Mouse (Mus musculus) c-Kit-negative CD71-positive TER-119-positive erythroid progenitor cells, embryonic 14.5 days (primary cell): Measurements from ENCODE around the gene Hus1b.

Experiments
- DNase-seq: peaks from one replicate; pipeline ENCODE4 v3.0.0-alpha.2; 2013; ENCODE audit warnings: low read depth, low spot score

Hus1b gene

DNA sequence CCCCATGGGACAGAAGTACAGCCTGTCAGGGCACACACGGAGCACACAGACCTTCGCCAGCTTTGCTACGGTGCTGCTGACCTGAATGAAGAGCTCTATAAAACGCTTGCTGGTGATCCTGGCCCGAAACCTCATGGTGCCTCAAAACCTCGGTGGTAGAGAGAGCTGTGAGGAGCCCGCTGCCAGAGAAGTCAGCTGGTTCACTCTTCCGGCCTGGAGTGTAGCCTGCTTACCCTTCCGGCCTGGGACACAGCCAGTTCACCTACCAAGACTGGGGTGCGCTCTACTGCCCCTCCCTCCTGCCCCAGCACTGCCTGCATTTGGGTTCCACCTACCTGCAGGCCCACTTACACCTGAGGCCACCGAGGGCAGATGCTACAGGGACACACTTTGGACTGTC, at the start of gene Hus1b:
Gene Hus1b (minus strand): TSS at position 220 of the 400 bp plus-strand sequence.
- DNase-seq: no peak

DNA sequence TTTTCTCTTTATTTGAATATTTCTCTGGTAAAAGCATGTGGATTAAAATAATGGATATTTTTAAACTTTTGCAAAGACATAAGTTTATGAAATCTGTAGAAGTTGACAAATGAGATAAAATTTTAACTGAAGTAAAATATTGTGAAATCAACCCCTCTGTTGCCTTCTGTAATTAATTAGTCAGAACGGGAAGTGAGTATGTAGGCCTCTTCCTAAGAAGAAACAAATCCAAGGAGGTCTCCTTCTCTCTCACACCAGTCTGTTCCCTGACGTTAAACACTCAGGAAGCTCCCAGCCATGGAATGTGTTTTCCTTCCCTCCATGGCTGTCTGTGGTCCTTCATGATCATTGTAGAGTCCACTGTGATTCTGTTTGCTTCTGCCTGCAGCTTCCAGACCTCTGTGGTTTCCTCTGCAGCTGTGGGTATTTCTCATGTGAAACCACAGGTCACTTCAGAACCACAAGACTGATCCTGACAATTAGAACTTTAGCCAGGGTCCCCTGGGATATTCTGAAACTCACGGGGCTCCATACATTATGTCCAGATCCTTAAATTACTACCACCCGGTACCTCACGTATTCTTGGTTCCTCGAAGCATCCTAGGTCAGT, 46.8 kb upstream of the Hus1b start:
- no peak for DNase-seq

DNA sequence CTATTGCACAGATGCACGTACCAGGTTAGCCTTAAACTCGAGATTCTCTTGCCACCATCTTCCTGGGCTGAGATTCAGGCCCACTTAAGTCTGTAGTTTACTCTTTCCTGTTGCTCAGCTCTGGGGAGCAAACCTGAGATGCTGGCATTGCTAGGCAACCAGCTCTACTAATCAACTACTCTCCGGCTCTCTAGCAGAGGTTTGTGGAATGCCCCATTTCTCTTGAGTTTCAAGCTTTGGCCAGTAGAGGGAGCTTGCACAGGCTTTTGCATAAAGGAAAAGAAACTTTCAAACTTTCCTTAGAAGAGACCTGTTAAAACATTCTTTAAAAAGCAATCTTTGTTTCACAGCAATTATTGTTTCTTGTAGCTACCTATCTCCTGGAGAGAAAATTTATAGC, 46.3 kb upstream of the Hus1b start:
- no peak for DNase-seq

DNA sequence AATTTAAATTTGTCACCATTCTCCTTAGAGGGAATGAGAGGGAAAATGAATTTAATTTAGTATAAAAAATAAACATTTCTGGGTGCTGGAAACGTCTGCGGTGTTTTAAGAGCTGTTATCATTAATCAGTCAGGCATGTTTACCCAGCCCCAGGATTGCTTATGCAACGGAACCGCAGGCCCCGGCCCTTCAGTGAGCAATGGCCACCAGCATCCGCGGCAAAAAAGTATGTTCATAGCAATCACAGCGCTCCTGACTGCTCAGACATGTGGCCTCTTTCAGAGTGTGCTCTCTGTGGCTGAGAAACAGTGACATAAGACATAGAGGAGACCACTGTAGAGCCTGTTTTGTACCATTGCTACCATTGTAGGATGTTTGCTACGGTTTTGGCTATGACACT, 42.7 kb upstream of the Hus1b start:
- DNase-seq: no peak

DNA sequence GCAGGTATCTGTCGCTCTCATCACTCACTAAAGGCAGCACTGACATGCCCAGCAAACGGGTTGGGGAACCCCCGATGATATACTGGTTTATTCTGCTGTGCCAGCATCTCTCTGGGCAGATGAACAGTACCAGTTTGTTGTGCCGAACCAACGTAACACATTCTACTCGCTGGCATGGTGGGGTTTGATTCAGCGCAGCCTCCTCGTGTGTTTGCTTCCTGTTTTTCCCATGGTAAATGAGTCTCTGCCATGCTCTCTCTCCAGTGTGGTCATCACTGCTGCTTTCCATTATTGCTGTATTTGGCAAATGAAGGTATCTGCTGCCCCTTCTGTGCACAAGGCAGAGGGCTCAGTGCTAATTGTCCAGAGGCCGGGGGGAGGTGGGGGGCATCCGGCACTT, 42.2 kb upstream of the Hus1b start:
- no peak for DNase-seq

DNA sequence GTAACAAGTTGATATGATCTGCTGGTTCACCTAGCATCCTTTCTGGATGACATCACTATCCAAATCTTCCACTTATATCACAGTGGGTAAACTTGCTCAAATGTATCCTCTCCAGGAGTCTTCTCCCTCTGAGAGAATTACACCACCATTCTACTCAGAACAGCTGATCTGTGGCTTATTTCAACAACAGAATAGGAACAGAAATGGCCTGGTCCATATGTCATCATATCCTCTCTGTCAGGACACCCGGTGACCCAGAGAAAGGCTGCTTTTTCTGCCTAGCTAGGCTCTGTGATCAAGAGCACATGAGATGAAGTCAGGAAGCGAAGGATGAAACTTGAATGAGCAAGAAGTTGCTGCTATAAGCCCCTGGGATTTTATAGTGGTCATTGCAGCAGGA, 40.1 kb upstream of the Hus1b start:
- no peak for DNase-seq

DNA sequence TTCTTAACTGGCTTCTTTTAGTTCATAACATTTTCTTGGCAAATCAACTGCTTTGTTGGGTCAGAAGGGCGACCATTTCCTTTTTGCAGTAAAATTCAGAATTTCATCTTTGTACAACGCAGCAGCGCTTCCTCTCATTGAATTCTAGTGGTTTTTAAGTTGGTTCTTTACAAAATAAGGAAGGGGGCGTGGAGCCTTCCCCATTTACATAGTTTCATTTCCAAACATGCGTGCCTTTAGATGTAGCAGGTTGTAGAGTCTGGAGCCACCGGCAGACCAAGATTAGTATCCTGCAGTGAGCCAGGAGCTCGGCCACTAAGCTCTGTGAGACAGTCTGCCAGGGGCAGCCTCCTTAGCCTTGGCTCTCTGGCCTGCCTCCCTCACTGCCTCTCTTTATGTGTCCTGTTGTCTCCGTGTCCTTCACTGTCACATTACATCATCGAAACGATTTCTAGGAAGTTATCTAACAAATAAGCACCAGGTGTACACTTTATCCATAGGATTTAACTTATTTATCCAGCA, 39.4 kb upstream of the Hus1b start:
- no peak for DNase-seq

DNA sequence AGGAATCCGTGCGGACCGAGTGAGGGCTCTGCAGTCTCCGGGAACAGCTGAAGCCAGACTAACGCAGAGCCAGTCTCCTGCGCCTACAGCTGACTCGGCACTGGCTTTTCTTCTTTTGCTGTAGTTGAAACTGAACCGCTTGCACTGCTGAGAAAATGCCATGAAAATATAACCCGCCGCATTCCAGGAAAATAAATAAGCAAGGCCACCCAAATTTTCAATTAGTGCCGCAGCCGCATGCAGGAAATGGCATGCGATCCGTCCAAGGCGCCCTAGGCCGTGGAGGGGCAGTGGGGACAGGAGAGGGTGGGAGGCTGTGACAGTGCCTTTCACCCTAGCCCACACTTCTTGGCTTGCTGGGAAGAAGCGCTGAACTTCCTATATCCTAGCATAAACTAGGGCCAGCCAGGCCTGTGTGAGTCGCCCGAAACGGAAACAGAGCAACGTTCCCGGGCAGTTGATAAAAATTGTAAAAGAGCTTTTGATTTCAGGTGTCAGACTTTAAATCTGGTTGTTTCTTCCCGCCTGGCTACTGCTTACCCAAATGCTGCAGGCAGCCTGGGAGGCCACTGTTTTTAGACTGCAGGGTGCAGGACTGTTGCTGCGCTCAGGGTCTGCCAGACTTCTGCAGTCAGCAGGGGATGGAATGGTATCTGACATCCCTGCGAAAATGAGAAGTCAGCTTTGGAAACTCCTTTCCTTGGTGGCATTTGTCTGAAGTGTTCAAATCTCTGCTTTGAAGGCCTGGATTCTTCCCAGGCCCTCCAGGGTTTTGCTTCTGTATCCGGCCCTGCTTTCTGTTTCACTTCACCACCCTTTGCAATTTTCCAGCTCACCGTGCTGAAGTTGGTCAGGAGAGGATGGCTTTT, 38.3 kb upstream of the Hus1b start:
- DNase-seq: no peak

DNA sequence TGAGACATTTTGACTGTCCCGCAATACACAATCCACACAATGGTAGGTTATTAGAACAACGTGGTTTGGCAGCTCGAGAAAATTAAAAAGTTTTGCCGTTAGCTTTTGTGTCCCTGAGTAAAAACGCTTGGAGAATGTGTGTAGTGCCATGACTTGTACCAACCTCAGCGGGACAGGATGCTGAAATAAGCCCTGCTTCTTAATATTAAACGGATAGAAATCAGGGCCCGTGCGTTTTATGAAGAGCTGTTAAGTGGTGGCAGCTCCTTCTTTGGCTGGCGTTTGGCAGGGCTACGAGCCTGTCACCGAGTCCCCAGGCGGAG, 37.7 kb upstream of the Hus1b start:
- no peak for DNase-seq

DNA sequence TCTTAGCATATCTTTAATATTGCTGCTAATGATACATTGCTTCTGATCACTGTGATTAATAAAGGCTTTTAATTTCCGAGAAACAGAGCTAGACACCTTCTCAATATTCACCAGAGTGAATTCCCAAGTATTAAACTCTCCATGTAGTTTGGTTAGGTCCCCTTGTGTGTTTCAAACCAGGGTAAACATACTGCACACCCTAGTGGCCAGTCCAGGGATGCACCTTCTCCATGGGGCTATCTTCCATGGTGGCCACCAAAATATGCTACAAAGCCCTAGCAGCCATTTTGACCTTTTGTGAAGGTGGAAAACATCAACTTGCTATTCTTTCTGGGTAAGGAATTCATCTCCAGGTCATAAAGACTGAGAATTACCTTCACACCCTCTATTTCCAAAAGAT, 34.1 kb upstream of the Hus1b start:
- no peak for DNase-seq

DNA sequence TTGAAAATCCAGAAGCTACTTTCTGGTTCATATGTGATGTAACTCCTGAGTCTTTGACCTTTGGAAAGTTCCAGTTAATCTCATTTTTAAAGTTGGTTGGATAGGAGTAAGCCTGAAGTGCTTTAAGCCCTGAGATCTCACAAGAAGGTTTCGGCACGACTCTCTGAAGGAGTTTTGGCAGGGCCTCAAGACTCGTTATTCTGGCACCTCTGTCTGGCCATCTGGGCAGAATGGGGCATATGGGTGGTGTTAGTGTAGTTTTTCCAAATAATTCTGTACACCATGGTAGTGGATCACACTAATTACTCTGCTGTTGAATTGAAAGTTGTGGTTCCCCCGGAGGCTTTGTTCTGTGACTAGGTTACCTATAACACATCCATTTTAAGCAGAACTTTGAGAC, 30.7 kb upstream of the Hus1b start:
- no peak for DNase-seq

DNA sequence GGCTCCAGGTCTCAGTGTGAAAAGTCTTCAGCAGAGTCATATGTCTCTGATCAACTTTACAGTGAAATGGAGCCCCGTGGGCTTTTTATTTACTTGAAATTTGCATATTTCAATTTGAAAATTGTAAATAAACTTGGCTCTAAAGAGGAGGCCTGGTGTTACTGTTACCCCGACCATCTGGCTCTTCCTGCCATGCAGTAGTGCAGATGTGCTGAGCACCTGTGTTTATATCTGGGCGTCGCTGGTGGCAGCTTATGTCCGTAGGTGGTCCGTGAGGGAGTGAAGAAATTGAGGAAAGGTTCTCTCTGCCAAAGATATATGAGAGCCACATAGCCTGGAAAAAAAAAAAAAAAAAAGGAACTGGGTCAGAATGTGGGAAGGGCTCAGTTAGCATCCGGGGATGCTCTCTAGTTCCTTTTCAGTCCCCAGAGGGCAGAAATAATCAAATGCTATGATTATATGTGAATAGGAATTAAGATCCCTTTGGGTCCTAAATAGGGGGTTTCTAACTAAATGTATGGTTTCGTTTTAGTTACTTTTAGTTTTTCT, 29.1 kb upstream of the Hus1b start:
- no peak for DNase-seq

DNA sequence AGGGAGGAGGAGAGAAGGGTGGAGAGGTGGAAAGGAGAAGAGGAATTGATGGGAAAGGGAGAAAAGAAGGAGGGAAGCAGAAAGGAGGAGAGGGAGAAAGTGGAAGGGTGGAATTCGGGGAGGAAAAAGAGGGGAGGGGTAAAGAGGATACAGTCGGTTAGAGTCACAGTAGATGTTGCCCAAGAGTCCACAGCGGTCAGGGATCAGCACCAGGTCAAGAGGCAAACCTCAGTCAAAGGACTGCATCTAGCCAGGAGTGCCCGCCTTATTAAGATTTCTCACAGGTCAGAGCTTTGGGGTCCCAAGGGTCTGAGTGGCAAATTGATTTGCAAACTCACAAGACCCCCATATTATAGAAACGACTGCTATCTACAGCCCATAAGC, 26.7 kb upstream of the Hus1b start:
- no peak for DNase-seq

DNA sequence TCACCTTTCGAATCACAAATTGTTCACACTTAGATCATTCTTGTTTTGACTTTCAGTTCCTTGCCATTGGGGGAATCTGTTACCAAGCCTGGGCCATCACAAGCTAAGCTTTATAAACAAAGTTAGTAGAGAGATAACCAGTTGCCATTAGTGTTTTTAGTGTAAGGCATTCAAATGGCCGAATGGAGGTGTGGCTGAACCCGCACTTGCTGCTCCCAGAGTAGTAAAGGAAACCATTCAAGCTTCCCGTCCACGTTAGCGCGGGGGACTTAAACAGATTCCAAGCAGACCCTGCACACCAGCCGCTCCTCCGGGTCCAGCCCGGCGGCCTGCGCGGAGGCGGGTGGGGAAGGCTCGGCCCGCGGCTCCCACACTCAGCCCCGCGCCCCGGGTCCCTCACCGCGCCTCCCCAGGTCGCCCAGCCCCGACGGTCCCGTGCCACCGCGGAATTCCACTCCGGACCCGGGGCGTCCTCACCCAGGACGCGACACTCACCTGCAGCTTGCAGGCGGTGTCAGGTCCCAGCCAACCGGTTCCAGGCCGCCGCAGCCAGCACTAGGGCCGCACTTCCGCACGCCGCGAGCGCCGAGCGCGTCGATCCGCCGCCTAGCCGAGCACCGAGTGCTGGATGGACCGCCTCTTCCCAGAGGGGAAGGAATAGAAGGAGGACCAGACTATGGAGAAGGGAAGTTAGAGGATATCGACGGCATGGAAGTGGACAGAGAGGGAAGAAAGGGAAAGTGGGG, 26.1 kb upstream of the Hus1b start, which contains the start of the genes Exoc2 and Gm5447:
Gene Exoc2 (minus strand): TSS at position 593 of the 746 bp plus-strand sequence.
Gene Gm5447 (plus strand): TSS at position 704 of the 746 bp plus-strand sequence.
- peak; percentile 60 for DNase-seq

DNA sequence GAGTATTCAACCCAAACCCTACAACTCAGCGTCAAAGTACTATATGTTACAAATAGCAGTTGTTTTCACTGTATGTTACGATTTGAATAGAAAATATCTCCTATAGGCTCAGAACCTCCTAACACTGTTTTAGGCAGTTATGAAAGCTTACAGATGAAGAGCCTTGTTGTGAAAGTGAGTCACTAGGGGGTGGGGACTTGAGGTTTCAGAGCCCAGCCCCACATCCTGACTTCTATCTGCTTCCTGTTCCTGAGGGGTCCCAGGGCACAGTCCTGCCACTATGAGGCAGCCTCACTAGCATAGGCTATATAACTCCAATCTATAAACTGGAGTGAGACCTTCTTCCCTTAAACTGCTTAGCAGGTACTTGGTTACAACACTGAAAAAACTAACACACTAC, 24.5 kb upstream of the Hus1b start:
- no peak for DNase-seq

DNA sequence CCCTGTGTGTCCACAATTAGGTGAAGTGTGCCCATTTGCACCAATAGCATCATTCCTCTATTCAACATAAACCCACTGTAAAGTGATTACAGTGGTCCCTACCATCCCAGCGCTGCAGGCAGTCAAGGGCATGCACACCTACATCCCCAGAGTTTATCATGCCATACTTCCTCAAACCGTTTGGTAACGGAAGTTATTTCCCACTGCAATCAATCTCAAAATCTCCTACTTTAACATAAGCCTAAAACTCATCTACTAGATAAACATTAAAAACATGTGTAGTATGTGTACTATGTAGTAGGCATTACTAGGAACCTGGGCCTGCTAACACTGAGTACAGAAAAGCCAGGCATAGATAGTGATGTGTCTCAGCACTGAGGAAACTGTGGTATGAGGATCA, 23.5 kb upstream of the Hus1b start:
- DNase-seq: no peak

DNA sequence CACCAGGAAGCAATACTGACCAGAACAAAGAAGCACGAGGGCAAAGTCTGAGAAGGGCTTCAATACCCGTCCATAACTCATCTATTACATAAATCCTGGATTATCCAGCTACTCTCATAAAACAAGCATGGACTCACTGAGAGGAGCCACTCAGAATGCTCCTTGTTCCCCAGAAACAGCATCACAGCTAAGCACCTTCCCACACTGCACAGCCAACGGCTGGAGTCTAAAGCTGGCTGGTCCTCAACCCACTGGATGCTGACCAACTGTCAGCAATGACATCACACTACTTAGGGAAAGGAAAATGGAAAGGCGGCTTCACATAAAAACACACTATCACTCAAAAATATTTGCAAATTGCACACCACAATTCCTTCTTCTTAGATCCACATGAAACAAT, 20.8 kb upstream of the Hus1b start:
- no peak for DNase-seq

DNA sequence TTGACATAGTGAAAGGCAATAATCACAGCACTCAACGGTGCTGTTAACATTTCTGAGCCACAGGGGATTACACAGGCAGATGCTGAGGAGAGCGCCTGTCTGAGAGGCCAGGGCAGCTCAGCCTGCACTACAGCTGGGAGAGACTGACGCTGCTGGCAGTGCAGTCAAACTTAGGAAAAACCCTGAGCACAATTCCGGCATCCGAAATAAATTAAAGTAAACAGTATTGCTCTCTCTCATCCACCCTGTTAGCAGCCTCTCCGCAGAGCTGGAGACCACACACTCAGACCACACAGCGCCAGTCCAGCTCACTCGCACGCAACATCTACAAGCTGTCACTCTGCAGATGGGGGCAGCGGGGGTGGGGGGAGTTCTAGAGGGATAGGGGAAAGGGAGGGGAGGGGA, 18.9 kb upstream of the Hus1b start:
- no peak for DNase-seq

DNA sequence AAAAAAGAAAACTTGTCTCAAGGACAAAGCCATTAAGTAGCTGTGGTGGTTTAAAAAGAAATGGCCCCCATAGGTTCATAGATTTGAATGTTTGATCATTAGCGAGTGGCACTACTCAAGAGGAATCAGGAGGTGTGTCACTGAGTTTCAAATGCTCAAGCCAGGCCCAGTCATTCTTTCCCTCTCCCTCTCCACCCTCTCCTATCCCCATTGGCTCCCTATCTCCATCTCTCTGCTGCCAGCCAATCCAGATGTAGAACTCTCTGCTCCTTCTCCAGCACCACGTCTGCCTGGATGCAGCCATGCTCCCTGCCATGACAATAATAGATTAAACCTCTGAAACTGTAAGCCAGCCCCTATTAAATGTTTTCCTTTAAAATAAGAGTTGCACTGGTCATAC, 14.4 kb upstream of the Hus1b start:
- DNase-seq: peak; percentile 39

DNA sequence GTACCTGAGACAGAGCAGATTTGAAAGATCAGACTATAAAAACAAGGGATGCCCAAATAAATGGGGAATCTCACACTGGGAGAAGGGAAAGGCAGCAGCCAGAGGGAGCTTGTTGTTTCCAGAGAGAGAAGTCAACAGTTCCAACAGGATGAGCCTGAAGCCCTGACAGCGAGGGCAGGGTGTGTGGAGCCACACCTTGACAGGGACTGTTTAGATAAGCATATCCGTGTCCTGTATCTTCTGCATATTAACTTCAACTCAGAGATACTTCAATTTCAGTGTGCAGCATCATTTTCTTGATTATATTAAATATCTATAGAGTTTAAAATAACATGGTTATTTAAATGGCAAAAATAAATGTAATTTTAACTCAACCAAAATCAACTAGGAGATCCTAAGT, 13.2 kb upstream of the Hus1b start:
- DNase-seq: peak; percentile 53

DNA sequence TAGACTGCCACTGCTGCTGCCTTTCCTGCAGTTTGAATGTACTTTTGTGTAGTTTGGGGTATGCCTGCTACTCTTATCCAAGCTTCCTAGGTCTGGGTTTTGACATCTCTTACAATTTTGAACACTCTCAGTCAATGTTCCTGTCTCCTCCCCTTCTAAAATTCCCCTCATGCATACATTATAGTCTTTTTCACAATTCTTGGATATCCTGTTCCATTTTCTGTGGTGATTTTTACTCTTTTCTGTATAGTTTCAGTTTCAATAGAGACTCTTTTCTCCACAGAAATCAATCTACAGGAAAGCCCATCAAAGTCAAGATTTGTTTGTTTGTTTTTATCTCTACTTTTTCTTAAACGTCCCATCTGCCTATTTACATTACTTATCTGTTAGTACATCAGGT, 6.0 kb upstream of the Hus1b start:
- DNase-seq: no peak

DNA sequence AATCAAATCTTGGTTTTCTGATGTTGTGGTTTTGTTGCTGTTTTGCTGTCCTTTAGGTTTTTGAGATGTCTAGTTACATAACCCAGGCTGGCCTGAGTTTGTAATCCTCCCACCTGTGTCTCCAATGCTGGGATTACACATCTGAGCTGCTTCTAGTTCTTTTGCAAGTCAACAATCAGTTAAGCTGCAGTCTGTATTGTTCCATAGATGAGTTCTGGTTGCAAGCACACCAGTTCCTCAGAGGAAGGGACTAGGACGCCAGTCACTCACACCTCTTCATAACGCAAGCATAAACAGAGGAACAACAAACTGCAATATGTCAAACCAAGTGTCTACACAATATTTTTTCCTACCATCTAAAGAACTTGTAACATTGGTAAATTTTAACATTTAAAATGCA, 4.5 kb upstream of the Hus1b start:
- DNase-seq: no peak
